Comparison of ENCODE assay signal across 9 mouse cellular contexts in the genomic region with DNA sequence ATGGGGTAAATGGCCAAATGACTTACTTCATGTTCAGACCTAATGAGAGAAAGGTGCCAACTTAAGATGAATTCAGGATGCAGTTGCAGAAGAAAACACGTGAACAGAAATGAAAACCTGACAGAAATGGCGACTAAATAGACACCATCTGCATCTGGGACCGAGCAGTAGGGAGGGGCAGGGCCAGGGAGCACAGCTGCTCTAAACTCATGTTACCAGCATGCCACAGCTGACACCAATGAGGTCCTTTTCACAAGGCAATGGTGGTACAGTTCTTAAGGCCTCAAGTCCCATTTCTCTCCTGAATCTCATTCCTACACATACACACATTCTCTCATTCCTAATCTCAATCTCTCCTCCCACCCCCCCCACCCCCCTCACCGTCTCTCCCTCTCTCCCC.
"Had no signal": no experiment of that assay in that cellular context is flagged by ENCODE, and none has a peak within 500 bp of the region (broad histone marks: within the 10 kb centered on the region; RNA-seq: fewer than 3 reads in every experiment).

No protein-coding gene starts in this region.

- H3K9me3 ChIP-seq: midbrain, embryonic 12.5 days; neural tube, embryonic 15.5 days; stomach, embryonic 15.5 days had no signal

- H3K27ac ChIP-seq: left cerebral cortex, adult 2 months; liver, embryonic 14.5 days; midbrain, embryonic 12.5 days; neural tube, embryonic 15.5 days; stomach, embryonic 15.5 days had no signal

- H3K4me3 ChIP-seq: left cerebral cortex, adult 2 months; midbrain, embryonic 12.5 days; neural tube, embryonic 15.5 days; stomach, embryonic 15.5 days had no signal

- H3K27me3 ChIP-seq: midbrain, embryonic 12.5 days; neural tube, embryonic 15.5 days; stomach, embryonic 15.5 days had no signal

- H3K9ac ChIP-seq: liver, embryonic 14.5 days; midbrain, embryonic 12.5 days; neural tube, embryonic 15.5 days; stomach, embryonic 15.5 days had no signal

- H3K4me1 ChIP-seq: midbrain, embryonic 12.5 days; neural tube, embryonic 15.5 days; stomach, embryonic 15.5 days had no signal

- H3K4me2 ChIP-seq: midbrain, embryonic 12.5 days; neural tube, embryonic 15.5 days; stomach, embryonic 15.5 days had no signal

- DNase-seq: kidney, postnatal 14 days; lung, adult 18-20 months; thymus, adult 2 months; thymus, postnatal 25 days had no signal

- H3K36me3 ChIP-seq: midbrain, embryonic 12.5 days; neural tube, embryonic 15.5 days; stomach, embryonic 15.5 days had no signal
